Mouse (Mus musculus): Measurements from ENCODE around the gene Stxbp2. TPM values are rescaled to one million over a fixed set of nuclear protein-coding genes. Genes with fewer than 3 reads are reported as not detected.
"Not testable (repeated sequence)": the region's sequence is repeated elsewhere in the genome, so short reads cannot be mapped to it uniquely, and the experiment has no call there.

Stxbp2 gene
- 10 to 100 TPM; 31.2 to 42.2 TPM for total RNA-seq (2021)

DNA sequence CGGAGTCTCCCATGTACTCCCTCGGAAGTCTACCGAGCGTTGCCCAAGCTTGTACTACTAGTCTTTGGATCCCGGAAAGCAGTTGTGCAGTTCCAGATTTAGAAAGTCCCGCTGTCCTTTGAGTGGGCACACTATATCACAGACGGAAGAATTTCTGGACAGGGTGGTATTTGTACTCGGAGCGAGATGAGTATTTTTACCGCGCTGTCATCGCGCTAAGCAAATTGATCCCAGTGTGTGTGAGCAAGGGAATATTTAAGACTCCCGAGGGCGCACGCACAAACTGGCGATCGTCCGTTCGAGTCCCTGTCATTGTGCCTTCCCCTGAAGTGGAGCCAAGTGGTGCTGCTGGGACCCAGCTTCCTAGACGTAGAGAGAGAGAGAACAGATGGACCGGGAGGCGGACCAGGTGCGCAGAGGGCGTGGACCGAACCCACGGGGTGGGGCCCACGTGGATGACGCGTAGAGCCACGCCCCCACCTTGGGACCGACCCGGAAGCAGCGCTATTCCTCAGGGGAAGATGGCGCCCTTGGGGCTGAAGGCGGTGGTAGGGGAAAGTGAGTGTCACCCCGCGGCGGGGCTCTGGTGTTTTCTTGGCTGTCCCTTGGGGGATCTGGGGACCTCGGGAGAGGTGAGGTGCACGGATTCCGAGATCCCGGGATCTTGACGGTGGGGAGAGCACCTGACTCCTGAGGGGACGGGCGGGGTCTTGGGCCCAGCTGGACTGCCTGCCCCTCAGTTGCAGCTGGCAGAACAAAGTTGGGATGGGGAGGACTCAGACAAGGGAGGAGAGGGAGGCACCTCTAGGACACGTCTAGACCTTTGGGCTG, at the start of gene Stxbp2:
Gene Stxbp2 (plus strand): TSS at position 309 of the 831 bp plus-strand sequence.
- DNase-seq (ENCODE audit: extremely low spot score in 1 of 2, low spot score in 1 of 2) = peak; percentile 56 to 58

DNA sequence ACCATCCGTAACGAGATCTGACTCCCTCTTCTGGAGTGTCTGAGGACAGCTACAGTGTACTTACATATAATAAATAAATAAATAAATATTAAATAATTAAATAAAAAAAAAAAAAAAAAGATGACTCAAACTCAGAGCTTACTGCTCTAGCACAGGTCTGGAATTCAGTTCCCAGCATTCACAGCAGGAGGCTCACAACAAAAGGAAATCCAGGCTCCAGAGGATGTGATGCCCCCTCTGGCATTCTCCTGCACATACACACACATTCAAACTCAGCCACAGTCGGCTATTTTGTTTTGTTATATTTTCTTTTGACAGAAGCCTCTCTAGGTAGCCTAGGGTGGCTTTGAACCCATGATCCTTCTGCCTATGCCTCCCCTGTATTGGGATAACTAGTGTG, 48.8 kb upstream of the Stxbp2 start:
- not testable (repeated sequence) for DNase-seq (ENCODE audit: extremely low spot score in 1 of 2, low spot score in 1 of 2)

DNA sequence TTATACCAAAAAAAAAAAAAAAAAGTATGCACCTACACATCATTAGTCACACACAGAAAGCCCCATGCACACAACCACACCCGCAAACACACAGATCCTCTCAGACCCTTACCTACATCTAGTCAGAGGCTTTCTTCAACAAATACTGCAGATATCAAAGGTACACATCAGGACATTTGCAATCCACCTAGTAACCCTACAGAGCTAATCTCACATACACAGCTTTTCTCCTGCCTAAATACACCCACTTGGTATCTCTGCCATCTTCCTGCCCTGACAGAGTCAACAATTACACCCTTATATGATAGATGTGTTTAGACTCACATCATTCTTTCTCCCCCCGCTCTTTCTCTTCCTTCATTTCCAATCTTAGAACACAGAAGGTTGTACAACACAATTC, 44.3 kb upstream of the Stxbp2 start:
- no peak for DNase-seq (ENCODE audit: extremely low spot score in 1 of 2, low spot score in 1 of 2)

DNA sequence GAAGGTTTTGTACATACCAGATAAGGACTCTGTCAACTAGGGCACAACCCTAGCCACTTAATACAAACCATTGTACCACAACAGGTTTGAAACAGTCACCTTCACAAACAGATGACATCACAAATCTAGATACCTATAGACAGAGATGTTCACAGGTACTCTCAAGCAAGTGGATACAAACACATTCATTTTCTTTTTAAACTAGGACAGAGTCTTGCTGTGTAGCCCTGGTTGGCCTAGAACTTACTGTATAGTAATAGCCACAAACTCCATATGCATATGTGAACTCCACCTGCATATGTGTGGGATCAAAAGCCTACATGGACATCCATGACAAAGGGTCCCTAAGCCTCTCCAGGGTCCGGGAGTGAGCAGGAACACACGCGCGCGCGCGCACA, 43.8 kb upstream of the Stxbp2 start, which contains the start of gene Camsap3:
Gene Camsap3 (plus strand): TSS at position 301 of the 398 bp plus-strand sequence.
- no peak for DNase-seq (ENCODE audit: extremely low spot score in 1 of 2, low spot score in 1 of 2)

DNA sequence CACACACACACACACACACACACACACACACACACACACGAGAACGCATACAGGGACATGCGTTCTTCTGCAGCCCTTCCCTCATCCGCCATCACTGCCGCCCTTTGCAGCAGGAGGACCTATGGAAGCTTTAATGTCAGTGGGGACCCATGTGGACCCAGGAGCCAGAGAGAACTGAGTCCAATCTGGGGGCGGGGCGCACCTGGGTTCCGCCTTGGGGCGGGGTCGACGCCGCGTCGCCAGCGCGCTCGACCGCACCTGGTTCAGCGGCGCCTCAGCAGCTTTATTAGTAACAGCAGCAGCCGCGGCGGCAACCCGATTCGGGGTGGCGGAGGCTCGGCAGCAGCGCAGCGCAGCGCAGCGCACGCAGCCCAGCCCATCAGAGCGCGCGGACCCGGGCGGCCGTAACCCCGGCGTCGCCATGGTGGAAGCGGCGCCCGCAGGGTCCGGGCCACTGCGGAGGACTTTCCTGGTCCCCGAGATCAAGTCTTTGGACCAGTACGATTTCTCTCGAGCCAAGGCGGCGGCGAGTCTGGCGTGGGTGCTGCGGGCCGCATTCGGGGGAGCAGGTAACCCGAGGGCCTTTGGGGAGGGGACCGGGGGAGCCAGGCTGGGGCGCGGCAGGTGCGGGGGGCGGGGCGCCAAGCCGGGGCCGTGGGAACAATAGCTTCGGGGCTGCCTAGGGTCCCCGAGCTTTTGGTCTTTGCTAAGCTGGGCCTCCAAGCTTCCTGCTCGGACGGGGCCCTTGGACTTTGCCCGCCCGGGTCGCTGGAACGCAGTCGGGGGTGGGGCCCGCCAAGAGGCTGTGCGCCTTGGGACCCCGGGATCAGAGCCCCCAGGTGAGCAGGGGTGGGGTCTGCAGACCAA, 43.1 kb upstream of the Stxbp2 start:
- peak; percentile 56 to 59 for DNase-seq (ENCODE audit: extremely low spot score in 1 of 2, low spot score in 1 of 2)

DNA sequence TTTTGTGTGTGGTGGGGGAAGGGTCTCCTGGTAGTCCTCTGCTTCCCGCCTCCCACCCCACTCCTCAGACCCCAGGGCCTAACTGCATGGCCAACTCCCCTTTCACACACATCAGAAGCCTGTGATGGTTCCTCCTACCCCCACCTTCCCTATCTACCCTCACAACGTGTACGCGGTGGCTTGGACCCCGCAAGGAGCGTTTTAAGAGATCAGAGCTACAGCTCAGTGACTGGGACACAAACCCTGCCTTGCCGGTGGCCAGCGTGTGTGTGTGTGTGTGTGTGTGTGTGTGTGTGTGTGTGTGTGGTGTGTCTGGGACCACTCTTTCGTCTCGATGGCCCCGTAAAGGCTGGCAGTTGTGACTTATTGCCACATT, 42.5 kb upstream of the Stxbp2 start:
- DNase-seq (ENCODE audit: extremely low spot score in 1 of 2, low spot score in 1 of 2) = no peak

DNA sequence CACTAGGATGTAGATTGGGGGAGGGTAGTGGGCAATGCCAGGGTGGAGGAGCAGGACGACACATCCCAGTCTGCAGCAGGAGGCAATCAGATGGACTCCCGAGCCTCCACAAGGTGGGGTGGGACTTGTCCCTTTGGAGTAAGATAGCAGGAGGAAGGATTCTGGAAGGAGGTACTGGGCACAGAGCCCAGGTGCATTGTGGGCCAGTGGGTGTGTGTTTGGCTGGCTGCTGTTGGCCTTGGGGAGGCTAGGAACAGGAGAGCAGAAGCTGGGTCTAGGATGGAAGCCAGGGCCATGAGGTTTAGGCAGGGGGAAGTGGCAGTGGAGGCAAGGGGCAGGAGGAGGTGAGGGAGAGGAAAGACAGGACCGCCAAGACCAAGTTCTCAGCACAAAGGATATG, 37.3 kb upstream of the Stxbp2 start:
- DNase-seq (ENCODE audit: extremely low spot score in 1 of 2, low spot score in 1 of 2) = no peak

DNA sequence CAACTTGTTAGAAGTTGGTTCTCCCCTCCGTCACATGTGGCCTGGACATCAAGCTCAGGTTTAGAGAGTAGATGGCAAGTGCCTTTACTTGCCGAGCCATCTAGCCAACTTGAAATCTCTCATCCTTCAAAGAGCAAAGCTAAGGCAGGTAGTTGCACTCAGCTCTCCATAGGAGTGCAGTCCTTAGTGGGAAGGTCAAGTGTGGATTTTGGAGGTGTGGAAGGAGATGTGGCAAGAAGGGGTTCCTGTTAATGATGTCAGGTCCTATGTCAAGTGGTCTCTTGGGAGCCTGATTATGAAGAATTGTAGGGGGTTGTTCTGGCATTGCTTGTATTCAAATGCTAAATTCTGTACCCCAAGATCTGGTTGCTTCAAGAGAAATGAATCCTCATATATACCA, 36.3 kb upstream of the Stxbp2 start:
- DNase-seq (ENCODE audit: extremely low spot score in 1 of 2, low spot score in 1 of 2) = no peak

DNA sequence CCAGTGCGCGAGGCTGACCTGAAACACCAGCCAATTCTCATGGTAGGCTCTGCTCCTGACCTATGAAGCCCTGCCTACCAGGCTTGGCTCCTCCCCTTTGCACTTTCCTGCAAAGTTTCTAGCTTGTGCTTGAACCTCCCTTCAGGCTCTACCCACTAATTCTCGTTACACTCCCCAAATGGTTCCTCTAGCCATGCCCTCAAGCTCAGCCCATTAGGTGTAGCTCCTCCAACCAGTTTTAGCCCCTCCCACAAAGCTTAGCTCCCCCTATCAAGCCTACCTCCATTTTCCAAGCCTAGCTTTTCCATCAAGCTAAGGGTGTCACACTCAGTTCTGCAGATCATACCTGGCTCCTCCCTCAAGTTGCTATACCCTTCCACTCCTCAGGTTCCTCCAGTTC, 32.7 kb upstream of the Stxbp2 start:
- no peak for DNase-seq (ENCODE audit: extremely low spot score in 1 of 2, low spot score in 1 of 2)

DNA sequence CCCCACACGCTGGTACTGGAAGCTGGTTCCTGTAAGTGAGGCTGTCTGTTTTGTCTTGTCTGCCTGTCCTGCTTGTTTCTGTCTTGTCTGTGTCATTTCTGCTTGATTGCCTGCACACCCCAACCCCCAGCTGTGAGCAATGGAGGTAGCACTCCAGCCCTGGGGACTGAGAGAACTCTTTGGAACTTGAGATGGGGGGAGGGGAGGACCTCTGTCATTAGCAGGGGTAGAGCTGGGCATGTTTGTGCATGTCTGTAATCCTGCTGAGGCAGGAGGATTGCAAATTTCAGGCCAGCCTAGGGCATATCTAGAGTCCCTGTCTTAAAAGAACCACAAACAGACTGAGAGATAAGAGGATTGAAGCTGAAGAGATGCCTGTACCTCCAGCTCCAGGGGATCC, 31.5 kb upstream of the Stxbp2 start:
- DNase-seq (ENCODE audit: extremely low spot score in 1 of 2, low spot score in 1 of 2) = no peak

DNA sequence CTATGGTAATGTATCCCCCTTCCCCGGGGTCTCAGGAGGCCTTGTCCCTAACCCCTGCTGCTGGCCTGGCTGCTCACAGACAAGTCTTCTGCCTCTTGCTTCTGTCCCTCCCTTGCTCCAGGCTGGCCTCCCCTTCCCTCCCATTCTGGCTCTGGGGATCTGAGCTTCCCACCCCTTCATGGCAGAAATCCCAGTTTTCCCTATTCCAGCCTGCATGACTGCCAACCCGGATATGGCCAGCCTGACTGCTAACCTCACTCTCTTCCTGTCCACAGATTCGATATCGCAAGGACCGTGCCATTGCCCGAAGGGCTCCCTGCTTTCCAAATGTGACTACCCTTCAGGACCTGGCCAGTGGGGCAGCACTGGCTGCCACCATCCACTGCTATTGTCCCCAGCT, 30.4 kb upstream of the Stxbp2 start:
- DNase-seq (ENCODE audit: extremely low spot score in 1 of 2, low spot score in 1 of 2) = no peak

DNA sequence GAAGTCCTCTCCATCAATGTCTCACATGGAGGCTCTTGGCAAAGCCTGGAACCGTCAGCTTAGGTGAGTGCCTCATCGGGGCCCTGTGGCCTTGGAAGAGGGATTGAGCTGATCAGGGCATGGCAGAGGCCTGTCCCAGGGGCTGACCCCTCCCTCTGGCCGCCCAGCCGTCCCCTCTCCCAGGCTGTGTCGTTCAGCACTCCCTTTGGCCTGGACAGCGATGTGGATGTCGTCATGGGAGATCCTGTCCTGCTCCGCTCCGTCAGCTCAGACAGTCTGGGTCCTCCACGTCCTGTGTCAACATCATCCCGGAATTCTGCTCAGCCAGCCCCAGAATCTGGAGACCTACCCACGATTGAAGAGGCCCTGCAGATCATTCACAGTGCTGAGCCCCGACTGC, 27.3 kb upstream of the Stxbp2 start:
- DNase-seq (ENCODE audit: extremely low spot score in 1 of 2, low spot score in 1 of 2) = no peak

DNA sequence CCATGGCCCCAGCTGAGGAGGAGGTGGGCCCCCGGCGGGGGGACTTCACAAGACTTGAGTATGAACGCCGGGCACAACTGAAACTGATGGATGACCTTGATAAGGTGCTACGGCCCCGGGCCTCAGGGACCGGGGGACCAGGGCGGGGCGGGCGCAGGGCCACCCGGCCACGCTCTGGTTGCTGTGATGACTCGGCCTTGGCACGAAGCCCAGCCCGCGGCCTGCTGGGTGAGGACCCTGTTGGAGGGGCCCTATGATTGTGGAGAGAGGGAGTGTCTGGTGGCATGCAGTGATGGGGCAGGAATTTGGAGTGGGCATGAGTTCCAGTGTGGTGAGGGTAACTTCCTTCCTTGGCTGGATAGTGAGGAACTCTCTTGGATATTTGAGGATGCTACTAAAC, 24.2 kb upstream of the Stxbp2 start:
- no peak for DNase-seq (ENCODE audit: extremely low spot score in 1 of 2, low spot score in 1 of 2)

DNA sequence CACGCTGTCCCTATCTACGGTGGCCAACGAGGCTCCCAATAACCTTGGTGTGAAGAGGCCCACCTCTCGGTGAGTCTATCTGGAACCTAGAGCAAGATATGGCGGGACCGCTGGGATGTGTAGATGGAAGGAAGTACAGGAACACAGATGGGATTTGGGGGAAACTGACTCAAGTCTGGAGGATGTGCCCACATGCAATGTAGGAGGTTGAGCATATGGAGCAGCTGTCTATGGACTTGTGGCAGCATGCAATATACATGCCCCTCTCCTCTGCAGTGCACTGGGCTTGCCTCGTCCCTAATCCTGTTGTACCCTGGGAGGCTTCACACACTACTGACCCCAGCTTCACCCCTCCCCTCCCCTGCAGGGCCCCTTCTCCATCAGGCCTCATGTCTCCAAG, 22.9 kb upstream of the Stxbp2 start:
- DNase-seq (ENCODE audit: extremely low spot score in 1 of 2, low spot score in 1 of 2) = no peak

DNA sequence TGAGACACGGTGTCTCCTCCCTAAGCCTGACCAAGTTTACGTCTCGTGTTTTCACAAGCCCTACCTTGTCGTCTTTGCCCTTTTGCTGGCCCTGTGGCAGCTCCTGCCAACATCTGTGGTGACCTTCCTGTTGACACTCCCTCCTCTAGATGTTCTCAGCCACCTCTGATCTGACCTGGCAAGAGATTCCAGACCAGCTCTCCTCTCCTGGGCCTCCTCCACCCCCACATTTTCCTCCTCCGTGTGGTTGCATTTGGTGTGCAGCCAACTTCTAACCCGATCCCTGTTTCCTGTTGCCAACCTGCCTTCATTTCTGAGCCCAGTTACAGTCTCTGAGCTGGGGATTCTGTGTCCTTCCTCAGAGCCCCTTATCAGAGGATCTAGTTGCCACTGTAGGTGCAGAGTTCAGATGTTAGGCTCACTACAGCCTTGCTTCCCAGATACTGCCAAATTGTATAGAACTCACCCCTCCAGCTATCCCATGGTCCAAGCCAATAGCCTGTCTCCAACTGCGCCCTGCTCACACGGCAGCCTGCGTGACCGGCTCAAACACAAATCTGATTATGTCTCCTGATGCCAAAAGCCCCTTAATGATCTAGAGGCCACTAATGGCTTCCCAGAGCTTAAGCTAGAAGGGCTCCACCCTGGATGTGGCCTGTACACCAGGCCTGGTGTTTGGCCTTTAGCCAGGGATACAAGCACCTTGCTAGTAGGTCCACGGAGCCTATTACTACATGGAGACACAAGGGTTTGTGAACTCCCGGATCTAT, 21.5 kb upstream of the Stxbp2 start:
- no peak for DNase-seq (ENCODE audit: extremely low spot score in 1 of 2, low spot score in 1 of 2)

DNA sequence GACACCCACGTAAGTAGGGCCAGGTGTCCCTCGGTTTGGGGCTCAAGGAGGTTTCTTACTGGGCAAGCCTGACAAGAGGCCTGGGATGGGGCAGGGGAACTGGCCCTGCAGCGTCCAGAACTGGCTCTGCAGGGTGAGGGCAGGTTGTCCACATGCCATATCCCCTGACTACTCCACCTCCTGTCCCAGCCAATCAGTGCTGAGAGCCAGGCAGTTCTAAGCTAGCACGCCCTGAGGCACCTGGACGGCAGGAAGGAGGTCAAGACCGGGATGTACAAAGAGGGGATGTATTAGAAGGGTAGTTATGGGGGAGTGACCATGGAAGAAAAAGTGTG, 21.0 kb upstream of the Stxbp2 start:
- no peak for DNase-seq (ENCODE audit: extremely low spot score in 1 of 2, low spot score in 1 of 2)

DNA sequence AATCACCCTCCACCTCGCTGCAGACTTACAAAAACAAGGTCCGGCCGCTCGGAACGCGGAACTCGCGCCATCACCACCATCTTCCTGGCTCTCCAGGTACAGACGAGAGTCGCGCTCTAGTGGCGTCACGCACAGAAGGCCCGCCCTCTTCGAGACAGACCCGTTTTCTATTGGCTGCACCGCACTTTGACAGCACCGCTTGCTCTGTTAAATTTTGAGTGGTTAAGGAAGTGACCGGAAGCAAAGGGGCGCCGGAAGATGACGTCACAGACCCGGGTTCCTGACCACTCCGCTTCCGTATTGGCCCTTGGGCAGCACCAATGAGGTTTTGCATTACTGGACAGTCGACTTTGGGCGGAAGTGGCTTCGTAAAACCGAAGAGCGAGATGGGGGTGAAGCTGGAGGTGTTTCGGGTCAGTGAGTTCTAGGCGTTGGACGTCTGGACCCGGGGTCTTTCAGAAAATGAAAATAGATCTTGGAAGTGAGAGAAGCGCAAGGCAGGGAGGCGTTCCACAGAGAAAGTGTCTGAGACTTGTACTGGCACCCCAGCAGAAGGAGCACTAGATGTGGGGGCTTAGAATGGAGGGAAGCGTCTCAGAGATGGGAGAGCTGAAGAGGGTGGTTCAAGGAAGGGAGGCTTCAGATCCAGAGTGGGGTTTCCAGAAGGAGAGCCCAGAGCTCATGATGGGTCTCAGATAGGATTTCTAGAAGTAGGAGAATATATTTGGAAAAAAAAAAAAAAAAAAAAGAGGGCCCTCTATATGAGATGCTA, 9.4 kb upstream of the Stxbp2 start, which contains the start of the genes Xab2 and Pet100:
Gene Xab2 (minus strand): TSS at position 118 of the 772 bp plus-strand sequence.
Gene Pet100 (plus strand): TSS at position 350 of the 772 bp plus-strand sequence.
- peak; percentile 96 to 97 for DNase-seq (ENCODE audit: extremely low spot score in 1 of 2, low spot score in 1 of 2)

DNA sequence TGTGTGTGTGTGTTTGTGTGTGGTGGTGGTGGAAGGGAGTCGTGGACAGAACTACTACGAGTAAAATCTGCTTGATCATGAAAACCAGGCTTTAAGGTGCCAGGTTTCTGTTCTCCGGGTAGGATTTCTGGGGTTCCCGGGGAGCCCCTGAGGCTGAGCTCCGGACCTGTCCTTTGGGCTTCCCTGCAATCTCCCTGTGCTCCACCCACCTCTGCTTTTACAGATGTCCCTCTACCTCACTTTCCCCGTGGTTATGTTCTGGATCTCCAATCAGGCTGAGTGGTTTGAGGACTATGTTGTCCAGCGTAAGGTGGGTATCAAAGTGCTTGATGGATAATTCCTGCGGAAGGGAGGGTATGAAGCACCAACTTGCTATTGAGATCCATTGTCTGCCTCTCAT, 8.6 kb upstream of the Stxbp2 start:
- DNase-seq (ENCODE audit: extremely low spot score in 1 of 2, low spot score in 1 of 2) = no peak

DNA sequence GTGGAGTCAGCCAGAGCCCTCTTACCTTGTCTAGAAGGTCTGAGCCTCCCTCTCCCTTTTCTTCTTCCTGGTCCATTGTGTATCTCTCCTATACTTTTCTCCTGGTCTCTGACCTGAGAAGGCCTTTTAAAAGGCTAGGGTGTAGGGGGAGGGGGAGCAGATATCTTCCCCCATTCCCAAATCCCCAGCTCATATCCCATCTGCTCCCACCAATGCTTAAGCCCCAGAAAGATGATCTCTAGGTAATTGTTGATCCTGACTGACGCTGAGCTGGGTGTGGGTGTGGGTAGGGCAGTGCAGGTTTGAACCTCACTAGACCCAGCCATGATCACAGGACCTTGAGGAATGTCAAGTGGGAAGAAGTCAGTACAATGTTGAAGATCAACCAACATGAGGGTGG, 5.3 kb upstream of the Stxbp2 start, which contains the start of gene Pcp2:
Gene Pcp2 (minus strand): TSS at position 101 of the 400 bp plus-strand sequence.
- no peak for DNase-seq (ENCODE audit: extremely low spot score in 1 of 2, low spot score in 1 of 2)

DNA sequence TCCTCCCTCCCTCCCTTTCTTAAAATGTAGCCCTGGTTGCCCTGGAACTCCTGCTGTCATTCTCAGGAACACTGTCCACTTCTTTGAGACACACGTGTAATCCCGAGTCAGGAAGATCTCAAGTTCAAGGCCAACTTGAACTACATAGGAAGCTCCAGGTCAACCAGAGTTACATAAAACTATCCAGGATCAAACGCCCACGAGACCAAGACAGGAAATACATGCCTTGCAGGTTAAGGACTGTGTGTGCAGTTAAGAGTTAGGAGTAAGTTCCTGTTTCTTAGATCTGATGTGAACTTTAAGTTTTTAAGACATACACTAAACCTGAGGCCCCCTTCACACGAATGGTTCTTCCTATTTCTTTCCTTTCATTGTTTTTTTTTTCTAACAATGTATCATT, 3.8 kb upstream of the Stxbp2 start:
- no peak for DNase-seq (ENCODE audit: extremely low spot score in 1 of 2, low spot score in 1 of 2)
